Mouse (Mus musculus): ENCODE results near the gene Map3k13. TPM values are rescaled to one million over a fixed set of nuclear protein-coding genes. Genes with fewer than 3 reads are reported as not detected.

The Map3k13 gene
- polyA plus RNA-seq, 1 experiment, result 0.12 TPM

GRCm38 (mm10) chr16:21970536-21970935, 176.4 kb downstream of the Map3k13 start:
- H3ac ChIP-seq (ENCODE audit: control insufficient read depth, insufficient read length, low read depth), result no peak overlapping the region
- H3K79me2 ChIP-seq (ENCODE audit: control insufficient read depth, insufficient read depth), result no peaks in the 10 kb centered on the region
- no peaks in the 10 kb centered on the region for H3K79me3 ChIP-seq (ENCODE audit: low read depth)
- no peak for TF ChIP-seq CTCF (IDR thresholded peaks at IDR 0.05; ENCODE audit: control insufficient read depth, insufficient read depth, insufficient read length)
- TF ChIP-seq MYOD1 (IDR thresholded peaks at IDR 0.05; ENCODE audit: control insufficient read depth, insufficient read length, low read depth), result no peak
- no peak for TF ChIP-seq USF1 (IDR thresholded peaks at IDR 0.05; ENCODE audit: low read depth)
- no peak for TF ChIP-seq MAX (IDR thresholded peaks at IDR 0.05)
- peaks cover 4% of the 10 kb centered on the region for H3K27me3 ChIP-seq (ENCODE audit: control insufficient read depth, insufficient read depth, insufficient read length)
- no peak overlapping the region for H3K4me3 ChIP-seq (ENCODE audit: insufficient read depth, poor library complexity, severe bottlenecking)
- H3K36me3 ChIP-seq (ENCODE audit: control insufficient read depth, insufficient read depth), result no peaks in the 10 kb centered on the region

DNA sequence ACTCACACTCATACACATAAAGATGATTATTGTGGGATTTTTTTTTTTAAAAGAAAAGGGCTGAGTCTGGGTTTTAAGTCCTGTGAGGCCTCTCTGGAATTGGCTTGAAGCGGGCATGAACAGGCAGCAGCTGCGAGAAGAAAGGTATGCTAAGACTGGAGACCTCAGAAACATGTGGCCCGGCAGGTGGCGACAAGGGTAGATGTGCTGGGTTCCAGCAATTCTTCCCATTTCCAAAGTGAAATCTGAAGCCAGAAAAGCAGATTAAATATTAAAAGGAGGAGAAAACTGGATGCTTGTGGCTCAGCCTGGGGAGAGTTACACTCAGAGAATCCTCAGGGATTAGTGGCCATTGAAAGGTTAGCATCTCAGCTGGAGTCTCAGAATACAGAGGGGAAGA, 177.3 kb downstream of the Map3k13 start:
- H3K79me3 ChIP-seq (ENCODE audit: low read depth), result no peaks in the 10 kb centered on the region
- H3ac ChIP-seq (ENCODE audit: control insufficient read depth, insufficient read length, low read depth), result no peak overlapping the region
- TF ChIP-seq MAX (IDR thresholded peaks at IDR 0.05) (no peak), CEBPB (IDR thresholded peaks at IDR 0.05; ENCODE audit: low read depth) (no peak), MYOD1 (IDR thresholded peaks at IDR 0.05; ENCODE audit: control insufficient read depth, insufficient read length, low read depth) (no peak), MYOG (IDR thresholded peaks at IDR 0.05; ENCODE audit: control insufficient read depth, extremely low read depth, insufficient read length) (no peak), USF1 (IDR thresholded peaks at IDR 0.05; ENCODE audit: low read depth) (no peak), CTCF (IDR thresholded peaks at IDR 0.05; ENCODE audit: control insufficient read depth, insufficient read depth, insufficient read length) (no peak), FOSL1 (IDR thresholded peaks at IDR 0.05; ENCODE audit: insufficient read depth, low read length, poor library complexity, severe bottlenecking) (no peak)

DNA sequence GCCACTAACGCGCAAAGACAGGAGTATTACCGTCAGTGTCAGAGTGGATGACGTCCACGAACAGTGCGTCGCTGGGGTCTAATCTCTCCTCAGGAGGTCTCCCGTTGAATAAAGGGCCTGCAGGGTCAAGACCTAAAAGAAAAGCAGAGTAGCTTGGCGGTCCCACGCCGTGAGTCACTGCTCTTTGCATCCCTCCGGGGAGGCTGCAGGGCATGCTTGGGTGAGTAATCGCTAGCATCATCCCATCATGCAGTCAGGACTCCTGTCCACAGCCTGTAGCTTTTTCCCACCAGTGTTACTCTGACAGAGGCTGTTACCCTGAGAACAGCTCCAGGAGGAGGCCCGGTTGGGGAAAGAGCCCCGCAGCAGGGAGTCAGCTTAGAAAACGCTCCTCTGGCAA, 182.1 kb downstream of the Map3k13 start:
- H3K4me3 ChIP-seq (ENCODE audit: insufficient read depth, poor library complexity, severe bottlenecking), result no peak overlapping the region
- no peaks in the 10 kb centered on the region for H3K79me3 ChIP-seq (ENCODE audit: low read depth)
- H3ac ChIP-seq (ENCODE audit: control insufficient read depth, insufficient read length, low read depth), result peak overlapping the region; percentile 57
- no peaks in the 10 kb centered on the region for H3K79me2 ChIP-seq (ENCODE audit: control insufficient read depth, insufficient read depth)
- TF ChIP-seq FOSL1 (IDR thresholded peaks at IDR 0.05; ENCODE audit: insufficient read depth, low read length, poor library complexity, severe bottlenecking) (peak; percentile 75), MAX (IDR thresholded peaks at IDR 0.05) (peak; percentile 42), CEBPB (IDR thresholded peaks at IDR 0.05; ENCODE audit: low read depth) (no peak), USF1 (IDR thresholded peaks at IDR 0.05; ENCODE audit: low read depth) (no peak)
- H3K36me3 ChIP-seq (ENCODE audit: control insufficient read depth, insufficient read depth), result no peaks in the 10 kb centered on the region
- no peaks in the 10 kb centered on the region for H3K27me3 ChIP-seq (ENCODE audit: control insufficient read depth, insufficient read depth, insufficient read length)

More for the DNA sequence above, 177.3 kb downstream of the Map3k13 start:
- Histone ChIP-seq H3K27me3 (ENCODE audit: control insufficient read depth, insufficient read depth, insufficient read length) (peaks cover 4% of the 10 kb centered on the region), H3K36me3 (ENCODE audit: control insufficient read depth, insufficient read depth) (no peaks in the 10 kb centered on the region), H3K4me3 (ENCODE audit: insufficient read depth, poor library complexity, severe bottlenecking) (no peak overlapping the region), H3K79me2 (ENCODE audit: control insufficient read depth, insufficient read depth) (no peaks in the 10 kb centered on the region)

DNA sequence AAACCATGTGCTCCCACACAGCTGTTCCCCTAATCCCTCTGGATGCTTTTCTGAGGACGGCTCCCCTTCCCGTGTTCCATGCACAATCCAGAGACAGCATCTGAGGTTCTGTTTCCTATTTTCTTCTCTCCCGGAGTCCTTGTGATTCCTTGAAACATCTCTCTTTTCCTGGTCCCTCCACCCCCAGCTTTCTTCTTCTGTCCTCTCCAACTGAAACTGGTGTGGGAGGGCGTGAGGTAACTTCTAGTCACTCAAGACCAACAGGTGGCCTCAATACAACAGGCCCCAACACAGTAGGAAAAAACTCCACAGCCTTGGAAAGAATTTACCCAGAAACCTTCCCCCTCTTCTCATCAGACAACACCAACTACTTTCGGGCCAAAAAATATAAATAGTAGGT, 183.2 kb downstream of the Map3k13 start:
- no peak overlapping the region for H3ac ChIP-seq (ENCODE audit: control insufficient read depth, insufficient read length, low read depth)
- H3K36me3 ChIP-seq (ENCODE audit: control insufficient read depth, insufficient read depth), result no peaks in the 10 kb centered on the region
- no peaks in the 10 kb centered on the region for H3K79me3 ChIP-seq (ENCODE audit: low read depth)
- no peaks in the 10 kb centered on the region for H3K79me2 ChIP-seq (ENCODE audit: control insufficient read depth, insufficient read depth)
- no peaks in the 10 kb centered on the region for H3K27me3 ChIP-seq (ENCODE audit: control insufficient read depth, insufficient read depth, insufficient read length)
- TF ChIP-seq MYOD1 (IDR thresholded peaks at IDR 0.05; ENCODE audit: control insufficient read depth, insufficient read length, low read depth), result no peak
- TF ChIP-seq MYOG (IDR thresholded peaks at IDR 0.05; ENCODE audit: control insufficient read depth, extremely low read depth, insufficient read length), result no peak
- no peak for TF ChIP-seq MAX (IDR thresholded peaks at IDR 0.05)
- no peak for TF ChIP-seq CEBPB (IDR thresholded peaks at IDR 0.05; ENCODE audit: low read depth)
- TF ChIP-seq FOSL1 (IDR thresholded peaks at IDR 0.05; ENCODE audit: insufficient read depth, low read length, poor library complexity, severe bottlenecking), result no peak
- TF ChIP-seq USF1 (IDR thresholded peaks at IDR 0.05; ENCODE audit: low read depth), result no peak
- TF ChIP-seq CTCF (IDR thresholded peaks at IDR 0.05; ENCODE audit: control insufficient read depth, insufficient read depth, insufficient read length), result no peak
- H3K4me3 ChIP-seq (ENCODE audit: insufficient read depth, poor library complexity, severe bottlenecking), result no peak overlapping the region

Other genes starting within 250 kb of the Map3k13 start
- gene 2510009E07Rik, start 99.7 kb upstream of the Map3k13 start, polyA plus RNA-seq (2012; fragmentation: generic; extraction: Trizol), result 6.0 TPM
- gene Ehhadh, start 6.5 kb upstream of the Map3k13 start, polyA plus RNA-seq (2012; fragmentation: generic; extraction: Trizol), result 0.15 TPM
- gene Tmem41a, start 153.2 kb downstream of the Map3k13 start, polyA plus RNA-seq (2012; fragmentation: generic; extraction: Trizol), result 15.4 TPM
- 0.05 TPM for gene Liph, start 201.3 kb downstream of the Map3k13 start, polyA plus RNA-seq (2012; fragmentation: generic; extraction: Trizol)
- 14.5 TPM for gene Senp2, start 215.1 kb downstream of the Map3k13 start, polyA plus RNA-seq (2012; fragmentation: generic; extraction: Trizol)